Mouse (Mus musculus): ENCODE measurements around the gene Crtac1.

Crtac1 gene

GRCm38 (mm10) chr19:42415042-42415441 is 16.5 kb downstream of the Crtac1 start:
- no peak for DNase-seq

DNA sequence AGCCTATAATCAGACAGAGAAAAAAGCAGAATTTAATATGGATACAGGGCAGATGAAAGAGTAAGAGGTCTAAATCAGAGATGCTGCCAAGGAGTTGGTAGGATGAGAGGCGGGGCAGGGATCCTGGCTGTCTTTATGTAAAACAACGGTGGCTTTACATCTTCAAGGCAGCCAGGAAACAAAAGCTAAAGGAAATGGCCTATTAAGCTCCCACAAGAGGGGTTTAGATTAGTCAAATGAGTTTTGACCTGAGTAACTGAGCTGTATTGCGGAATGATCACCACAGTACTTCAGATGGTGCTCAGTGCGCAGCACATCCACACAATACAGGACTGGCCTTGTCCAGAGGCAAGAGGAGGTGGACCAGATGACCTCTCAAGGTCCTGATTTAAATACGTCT is 21.7 kb downstream of the Crtac1 start:
- DNase-seq: no peak

DNA sequence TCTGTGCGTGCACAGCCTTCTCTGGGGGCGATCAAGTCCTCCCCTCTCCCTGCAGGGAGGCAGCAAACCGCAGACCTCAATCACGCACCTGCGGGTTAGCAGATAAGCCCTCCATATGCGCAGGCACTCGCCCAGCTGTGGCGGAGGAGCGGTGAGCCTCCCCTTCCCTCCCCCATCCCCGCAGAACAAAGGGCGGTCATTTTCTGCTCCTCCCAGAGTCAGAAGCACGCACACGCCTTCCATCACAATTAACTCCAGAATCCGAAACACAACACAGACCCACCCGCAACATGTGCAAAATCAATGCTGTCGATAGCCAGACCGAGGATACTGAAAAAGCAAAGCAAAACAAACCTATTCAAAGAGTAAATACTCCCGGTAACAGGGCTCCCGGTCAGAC is 22.4 kb downstream of the Crtac1 start:
- DNase-seq: peak; percentile 40

DNA sequence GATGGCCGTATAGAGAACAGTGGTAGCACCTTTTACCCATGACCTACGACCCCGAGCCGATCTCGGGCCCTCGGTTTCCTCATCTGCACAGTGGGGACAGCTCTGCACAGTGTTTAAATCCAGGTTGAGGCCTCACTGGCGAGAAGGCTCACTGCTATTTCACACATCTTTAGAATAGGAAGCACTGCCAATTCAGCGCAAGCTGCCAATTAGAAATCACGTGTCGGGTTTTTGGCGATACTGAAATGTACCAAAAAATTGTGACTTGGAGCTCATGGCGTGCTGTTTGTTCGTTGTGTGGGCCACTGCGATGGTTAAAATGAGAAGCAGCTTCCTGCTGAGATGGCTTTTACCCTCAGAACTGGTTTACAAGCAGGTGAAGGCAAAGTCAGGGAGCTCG is 27.2 kb downstream of the Crtac1 start:
- no peak for DNase-seq

DNA sequence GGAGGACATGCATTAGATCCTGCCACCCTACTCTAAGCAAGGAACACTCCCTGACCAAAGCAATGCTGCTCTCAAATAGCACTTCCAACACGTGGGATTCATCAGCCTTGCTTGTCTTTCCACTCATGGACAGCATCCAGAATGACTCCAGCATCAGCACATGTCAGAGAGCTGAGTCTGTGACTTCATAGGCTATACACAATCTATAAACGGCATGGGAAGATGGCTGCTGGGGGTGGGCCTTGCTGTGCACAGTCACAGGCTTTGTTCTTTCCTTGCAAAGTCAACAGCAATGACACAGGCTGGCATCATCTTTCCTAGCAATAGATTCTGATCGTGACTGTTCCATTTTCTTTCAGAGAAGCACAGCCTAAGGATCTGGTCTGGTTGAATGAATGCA is 31.6 kb downstream of the Crtac1 start:
- no peak for DNase-seq

DNA sequence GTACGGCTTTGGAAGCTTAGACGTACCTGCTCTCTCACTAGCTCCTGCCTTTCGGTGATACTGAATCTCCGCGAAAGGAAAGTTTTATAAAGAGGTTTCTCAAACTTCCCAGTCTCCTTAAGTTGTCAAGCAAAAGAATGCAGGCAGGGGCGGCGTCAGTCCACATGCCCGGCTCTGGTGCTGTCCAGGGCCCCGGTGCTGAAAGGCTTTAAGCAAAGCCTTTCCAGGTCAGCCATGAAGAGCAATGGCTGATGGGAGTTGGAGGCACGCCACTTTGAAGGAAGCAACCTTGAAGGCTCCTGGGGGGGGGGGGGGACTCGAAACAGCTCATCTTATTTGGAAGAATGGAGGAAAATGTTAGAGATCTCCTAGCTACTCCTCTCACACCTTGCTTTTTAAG is 34.3 kb downstream of the Crtac1 start:
- DNase-seq: peak; percentile 55

DNA sequence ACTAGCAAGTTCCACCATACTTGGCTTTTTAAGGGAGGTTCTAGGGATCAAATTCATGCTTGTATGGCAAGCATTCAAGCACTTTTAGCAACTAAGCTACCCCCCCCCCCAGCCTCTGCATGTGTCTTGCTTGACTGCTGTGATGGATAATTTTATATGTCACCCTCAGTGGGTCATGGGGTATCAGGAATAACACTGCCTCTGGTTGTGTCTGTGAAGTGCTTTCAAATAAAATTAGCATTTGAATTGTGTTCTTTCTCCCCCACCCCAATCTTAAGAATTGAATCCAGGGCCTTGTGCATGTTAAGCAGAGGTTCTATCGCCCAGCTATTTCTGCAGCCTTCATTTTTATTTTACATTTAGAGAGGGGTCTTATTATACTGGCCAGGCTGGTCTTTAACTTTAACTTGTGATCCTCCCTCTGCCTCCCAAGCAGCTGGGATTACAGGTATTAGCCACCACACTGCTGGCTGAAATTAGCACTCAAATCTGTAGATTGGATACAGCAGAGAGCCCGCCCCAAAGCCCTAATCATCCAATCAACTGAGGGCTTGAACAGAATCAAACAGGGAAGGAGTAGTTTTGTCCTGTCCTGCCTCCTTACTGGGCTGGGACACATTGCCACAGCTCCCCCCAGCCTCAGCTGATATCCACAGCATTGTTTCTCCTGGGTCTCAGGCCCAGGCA is 36.6 kb downstream of the Crtac1 start:
- DNase-seq: peak; percentile 19

DNA sequence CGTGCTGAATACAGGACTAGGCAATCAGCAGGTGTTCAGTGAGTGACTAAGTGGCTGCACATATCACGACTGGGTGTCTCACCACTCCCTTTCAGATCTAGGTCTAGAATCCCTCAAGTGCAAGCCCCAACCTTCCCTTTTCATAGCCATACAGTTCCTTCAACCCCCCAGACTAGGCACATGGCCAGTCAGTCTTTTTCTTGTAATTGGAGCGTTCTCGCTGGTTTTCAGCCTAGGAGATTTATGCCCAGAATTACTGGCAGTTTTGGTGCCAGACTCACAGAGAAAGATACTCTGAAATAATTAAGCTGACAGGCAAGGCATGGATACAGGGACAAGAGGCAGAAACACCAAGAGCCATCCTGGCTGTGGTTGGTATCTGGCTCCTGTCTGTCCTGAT is 37.7 kb downstream of the Crtac1 start:
- DNase-seq: no peak

DNA sequence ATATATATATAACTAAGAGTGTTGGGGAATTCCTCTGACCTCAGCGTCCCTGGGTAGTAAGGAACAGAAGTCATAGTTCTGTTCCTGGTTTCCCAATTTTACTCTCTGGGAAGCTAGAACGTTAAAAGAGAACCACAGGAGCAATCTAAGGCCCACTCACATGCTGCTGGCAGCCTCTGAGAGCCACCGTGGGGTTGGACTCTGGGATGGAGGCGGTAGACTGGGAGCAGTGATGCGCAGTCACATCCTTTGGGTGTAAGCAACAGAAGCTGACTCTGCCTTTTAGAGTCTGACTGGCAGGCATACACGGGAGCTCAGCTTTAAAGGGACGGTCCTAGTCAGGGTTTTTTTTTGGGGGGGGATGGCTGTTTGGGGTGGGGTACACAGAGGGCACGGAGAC is 39.5 kb downstream of the Crtac1 start:
- DNase-seq: no peak

DNA sequence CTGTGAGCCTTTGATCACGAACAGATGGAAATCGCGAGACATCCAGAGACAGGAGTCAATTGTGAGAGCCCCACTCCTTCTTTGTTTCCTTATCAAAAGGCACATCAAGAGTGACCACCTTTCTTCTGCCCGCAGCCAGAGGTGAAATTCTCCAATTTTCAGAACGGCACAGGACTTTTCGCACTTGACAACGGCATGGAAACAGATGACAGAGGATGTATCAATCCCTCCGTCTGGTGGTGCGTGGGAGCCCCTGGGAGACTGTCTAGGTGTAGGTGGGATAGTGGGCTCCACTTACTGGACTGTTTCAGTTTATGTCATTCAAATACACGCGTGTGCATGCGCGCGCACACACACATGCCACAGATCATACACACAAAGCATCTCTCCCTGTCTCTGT is 42.0 kb downstream of the Crtac1 start:
- DNase-seq: no peak

DNA sequence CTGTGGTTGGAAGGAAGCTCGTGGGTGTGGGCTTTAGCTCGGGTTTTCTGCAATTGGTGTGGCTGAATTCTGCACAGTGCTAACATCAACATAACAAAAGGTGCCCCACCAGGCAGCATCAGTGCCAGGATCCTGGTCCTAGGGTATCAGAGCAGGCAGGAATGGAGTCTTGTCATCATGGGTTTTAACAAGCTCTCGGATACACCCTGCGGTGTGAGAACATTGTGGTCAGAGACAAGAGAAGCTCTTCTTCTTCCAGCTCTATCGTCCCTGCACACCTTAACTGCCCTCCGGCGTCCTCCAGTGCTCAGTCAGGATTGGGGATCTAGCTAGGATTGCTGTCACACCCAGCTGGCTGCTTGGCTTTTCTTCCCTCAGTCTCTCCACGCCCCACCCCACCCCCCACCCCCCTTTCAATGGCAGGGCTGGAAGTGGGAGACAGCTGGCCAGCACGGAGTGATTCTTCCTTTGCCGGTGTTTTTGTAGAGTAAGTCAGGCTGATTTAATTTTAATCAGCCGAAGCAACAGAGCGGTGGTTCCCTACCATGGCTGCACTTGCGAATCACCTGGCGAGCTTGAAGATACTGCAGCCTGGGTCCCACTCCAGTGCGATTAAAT is 46.5 kb downstream of the Crtac1 start:
- DNase-seq: peak; percentile 59

DNA sequence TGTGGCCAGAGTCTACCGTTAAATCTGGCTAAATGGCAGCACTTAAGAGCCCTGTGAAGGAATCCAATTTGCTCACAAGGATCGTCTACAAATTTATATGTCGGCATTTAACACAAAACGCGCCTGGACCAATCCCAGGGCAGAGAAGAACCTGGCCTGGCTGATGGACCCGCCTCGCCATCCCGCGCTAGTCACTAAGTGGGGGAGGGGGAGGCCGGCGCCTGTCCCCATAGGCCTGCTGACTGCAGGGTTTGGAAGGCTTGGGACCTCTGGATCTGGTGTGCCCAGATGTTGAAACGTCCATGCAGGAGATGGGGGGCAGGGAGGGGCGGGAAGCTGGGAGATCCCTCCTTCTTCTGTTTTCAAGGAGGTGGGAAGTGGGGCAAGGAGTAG is 50.6 kb downstream of the Crtac1 start:
- DNase-seq: peak; percentile 40

DNA sequence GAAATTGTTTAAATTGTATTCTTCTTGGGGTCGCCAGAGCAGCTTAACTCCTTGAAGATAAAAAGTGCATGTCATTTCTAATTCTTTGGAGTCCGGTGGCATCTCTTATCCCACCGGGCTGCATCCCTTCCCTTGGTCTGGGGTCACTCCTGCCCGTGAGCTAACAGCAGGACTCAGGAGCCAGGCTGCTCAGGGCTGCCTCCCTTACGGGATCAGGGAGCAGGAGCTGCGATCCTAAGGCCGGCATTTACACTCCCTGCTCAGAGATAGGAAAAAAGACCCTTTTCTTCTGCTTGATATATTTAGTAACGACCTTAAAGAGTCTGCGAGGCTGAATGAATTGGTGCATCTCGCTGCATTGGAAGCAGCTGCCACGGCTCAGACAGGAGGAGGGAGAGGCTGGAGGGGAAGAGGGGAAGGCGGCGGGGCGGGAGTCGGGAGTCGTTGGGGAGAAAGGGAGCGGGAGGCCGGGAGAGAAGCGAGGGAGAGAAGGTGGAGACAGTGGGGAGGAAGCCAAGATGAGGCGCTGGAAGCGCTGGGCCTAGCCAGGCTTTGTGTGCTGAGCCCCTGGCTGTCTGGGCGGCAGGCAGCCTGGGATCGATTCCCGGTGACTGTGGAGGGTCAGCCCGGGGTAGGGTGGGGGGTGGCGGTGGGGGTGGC is 51.1 kb downstream of the Crtac1 start:
- DNase-seq: peak; percentile 75

GRCm38 (mm10) chr19:42379798-42380197 is 51.8 kb downstream of the Crtac1 start:
- DNase-seq: no peak

DNA sequence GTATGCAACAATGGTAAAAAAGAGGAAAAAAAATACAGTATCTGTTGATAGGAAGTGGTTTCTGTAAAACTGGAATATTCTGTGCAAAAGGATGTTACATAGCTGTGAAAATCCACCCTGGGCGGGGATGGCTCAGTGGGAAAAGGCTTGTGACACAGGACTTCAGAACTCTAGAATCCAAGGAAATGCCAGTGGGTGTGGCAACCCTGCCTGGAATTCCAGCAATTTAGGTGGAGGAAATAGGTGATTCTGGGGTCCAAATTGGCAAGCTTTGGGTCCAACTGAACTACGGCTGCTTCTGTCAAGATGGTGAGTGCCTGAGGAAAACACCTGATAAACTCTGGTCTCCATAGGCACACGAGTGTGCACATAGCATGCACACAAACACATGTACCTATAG is 54.4 kb downstream of the Crtac1 start:
- DNase-seq: no peak

GRCm38 (mm10) chr19:42363551-42363950 is 68.0 kb downstream of the Crtac1 start:
- DNase-seq: no peak

GRCm38 (mm10) chr19:42358406-42358805 is 73.2 kb downstream of the Crtac1 start:
- no peak for DNase-seq

DNA sequence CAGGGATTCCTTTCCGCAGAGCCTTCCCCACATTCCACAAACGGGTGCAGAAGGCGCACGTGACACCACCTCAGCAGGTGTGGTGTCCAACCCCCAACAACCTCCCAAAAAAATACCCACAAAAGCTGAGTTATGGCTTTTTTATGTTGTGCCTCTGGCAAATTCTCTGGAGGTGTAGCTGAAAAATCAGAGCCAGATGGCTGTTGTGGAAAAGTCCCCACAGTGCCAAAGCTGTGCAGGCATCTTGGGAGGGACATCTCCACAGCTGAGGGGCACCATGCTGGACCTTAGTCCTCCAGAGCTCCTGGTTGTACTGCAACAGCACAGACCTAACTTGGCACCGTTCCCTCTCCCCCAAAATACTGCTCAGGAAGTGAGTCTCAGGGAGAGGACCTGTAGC is 74.7 kb downstream of the Crtac1 start:
- DNase-seq: no peak

GRCm38 (mm10) chr19:42355476-42355875 is 76.1 kb downstream of the Crtac1 start:
- DNase-seq: no peak

DNA sequence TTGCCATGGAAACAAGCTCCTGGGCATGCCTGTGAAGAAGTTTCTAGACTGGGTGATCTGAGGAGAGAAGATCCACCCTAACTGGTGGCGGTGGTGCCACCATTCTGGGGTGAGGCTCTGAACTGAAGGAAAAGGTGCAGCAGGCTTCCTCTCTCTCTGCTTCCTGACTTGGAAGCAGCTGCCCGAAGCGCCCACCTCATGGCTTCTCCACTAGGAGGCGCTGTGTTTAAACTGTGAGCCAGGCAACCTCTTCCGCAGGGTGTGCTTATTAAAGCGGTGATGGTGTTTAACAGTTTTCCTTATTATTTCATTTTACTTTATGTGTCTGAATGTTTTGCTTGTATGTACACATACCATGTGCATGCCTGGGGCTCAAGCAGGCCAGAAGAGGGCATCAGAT is 90.4 kb downstream of the Crtac1 start:
- peak; percentile 36 for DNase-seq

DNA sequence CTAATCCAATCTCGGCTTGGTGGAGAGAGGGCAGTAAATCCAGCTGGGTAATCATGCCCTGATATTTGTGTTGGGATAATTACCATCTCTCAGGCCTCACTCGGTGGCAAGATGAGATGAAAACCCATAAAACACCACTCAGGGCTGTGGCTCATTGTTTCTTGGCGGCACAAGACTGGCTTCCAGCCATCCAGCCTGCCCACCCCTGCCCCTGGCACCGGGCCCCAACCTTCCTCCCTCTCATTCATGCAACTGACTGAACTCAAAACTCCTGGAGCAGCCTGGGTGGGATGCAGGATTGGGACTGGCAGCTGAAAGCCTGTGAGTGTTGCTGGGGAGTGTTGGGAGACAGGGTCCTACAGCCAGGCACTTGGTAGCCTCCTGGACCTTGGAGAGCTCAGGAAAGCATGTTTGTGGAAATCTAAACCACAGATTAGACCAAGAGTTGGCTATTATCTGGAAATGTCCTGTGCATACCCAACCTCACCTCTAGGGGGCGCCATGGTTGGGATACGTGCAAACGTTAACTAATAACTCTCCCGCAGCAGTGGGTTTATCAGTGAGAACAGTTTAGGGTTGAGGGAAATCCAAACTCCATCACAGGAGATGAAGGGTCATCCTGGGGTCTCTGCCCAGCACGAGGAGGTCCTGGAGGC is 99.4 kb downstream of the Crtac1 start:
- peak; percentile 43 for DNase-seq

DNA sequence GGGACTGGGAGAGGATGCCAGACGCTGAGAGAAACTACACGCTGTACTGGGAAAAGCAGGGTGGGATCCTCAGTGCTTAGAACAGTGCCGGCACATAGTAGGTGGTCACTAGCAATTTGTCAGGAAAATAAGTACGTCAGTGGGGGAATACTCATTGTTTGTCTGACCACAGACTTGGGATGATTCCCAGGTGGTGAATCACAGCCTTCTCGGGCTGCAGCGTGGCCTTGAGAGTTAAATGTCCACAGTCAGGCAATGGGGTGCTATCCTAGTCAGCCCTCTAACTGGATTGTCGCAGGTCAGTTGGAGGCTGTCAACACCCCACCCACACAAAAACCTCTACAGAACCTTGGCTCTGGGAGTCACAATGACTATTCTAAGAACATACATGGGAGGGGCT is 100.1 kb downstream of the Crtac1 start:
- DNase-seq: no peak

DNA sequence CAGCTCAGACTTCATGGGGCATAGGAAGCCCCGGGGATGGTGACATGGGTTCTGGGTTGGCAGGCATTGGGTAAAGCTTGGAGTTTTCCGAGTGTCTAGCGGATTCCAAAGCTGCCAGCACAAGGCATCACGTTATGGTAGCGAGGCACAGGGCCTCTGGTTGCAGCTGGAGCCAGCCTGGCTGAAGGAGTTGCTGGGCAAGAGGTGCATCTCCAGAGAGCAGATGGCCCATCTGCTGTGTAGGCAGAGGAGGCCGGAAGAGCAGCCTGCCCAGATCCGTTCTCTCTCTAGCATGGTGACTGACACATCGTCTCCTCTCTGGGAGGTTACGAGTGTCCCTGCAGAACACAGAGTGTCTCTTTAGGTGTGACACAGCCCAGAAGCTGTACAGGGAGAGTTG is 103.4 kb downstream of the Crtac1 start:
- DNase-seq: no peak

DNA sequence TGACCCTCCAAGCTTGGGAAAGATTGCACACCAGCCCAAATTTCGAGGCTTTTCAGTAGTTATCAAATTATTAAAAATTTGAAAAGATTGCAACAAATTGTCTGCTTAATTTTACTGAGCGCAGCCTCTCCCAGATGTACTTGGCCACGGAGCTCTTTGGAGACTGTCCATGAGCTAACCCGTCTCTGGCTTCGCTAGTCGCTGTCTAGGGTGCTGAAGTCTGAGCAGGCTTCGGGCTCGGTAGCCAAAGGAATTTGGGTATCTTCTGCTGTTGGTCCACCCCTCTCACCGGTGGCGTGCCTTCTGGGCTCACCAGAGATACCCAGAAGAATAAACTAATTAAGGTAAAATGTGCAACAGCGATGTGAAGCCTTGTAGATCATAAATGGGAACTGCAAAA is 105.7 kb downstream of the Crtac1 start:
- peak; percentile 74 for DNase-seq

All from retina, postnatal 1 day (tissue).